Mouse (Mus musculus) spleen, adult 18-20 months (tissue): ENCODE results near the gene Ap1s3.

Source experiments
- DNase-seq, 2 experiments: peaks; one replicate each; pipeline ENCODE4 v3.0.0; 2022; ENCODE audit warnings: mixed read lengths in 2 of 2

The Ap1s3 gene

DNA sequence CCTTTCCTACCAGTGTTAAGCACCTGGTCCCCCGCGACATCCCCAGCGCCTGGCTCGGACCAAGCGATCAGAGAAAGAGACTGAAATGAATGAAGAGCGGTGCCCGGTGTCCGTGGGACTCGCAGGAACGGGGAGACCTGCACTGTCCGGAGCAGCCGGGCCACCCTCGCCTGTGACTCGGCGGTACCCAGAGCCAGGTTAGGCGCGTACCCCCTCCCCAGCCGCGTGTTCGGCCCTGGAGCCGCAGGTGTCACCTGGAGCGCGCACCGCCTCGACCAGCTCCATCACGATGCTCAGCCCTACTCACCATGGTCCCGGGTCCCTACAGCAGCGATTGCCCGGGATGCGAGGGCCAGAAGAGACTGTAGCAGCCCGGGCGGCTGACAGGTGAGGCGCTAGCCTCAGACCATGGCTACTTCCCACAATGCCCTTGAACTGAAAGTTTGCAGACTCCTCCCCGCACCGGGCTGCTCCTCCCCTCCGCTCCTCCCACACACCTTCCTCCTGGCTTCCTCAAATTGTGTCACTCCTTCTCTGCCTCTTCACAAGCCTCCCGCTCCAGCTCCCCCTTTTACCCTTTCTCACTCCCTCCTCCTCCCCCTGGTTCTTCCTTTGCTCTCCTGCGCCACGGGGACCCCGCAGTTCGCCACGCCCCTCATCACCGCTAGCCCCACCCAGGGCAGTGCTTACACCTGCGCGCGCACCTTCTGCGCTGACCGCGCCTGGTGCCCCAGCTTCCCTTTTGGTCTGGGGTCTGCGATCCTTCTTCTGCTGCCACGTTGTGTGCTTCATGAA is at the start of gene Ap1s3:
Gene Ap1s3, minus strand, starts transcription at position 430 of the 795 bp plus-strand sequence.
- DNase-seq = peak; percentile 75 to 80

DNA sequence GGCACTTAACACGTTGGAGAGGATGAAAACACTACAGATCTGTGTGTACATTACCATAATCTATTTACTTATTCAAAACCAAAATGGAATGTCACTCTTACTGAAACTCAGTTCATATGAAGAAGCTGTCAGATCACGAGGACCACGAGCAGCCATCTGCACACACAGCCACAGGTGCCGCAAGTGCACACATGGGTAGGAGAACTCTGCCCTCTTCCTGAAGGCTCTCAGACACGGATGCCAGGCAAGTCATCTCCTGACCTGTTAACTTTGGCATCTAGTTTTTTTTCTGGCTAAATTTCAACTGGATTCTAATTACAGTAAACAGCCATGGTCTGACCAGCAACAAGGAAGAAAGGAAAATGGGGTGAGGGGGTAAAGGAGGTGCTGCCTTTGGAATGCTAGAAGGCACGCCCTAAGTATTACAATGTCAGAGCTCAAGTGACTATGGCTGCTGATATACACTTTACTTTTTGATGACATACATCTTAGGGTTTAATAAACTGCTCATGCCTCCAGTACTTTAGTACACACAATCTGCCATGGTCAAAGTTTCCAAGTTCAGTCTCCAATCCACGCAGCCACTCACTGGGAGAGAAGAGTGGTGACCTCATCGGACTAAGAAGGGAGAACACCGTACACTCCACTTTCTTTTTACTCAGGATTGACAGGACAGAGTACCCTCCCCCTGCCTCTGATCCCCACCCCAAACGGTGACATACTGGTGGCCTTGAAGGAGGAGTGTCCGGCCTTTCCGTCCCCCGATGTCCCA is 42.6 kb upstream of the Ap1s3 start:
- DNase-seq = no peak

DNA sequence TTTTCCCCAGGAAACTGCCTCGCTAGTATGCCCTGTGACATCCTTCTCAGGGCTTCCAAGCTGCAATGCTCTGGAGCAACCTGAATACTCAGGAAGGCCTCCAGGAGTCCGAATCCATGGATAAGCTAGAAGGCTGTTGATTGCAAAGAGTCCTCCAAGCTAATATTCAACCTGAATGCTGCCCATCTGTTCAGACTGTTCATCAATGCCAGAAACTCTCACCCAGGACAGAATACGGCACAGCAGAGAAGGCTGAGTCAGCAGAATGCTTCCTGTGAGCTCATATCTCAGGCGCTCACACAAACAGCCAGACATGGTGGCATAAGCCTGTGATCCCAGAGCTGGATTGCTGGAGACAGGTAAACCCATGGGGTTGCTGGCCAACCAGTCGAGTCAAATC is 41.3 kb upstream of the Ap1s3 start:
- DNase-seq = no peak

DNA sequence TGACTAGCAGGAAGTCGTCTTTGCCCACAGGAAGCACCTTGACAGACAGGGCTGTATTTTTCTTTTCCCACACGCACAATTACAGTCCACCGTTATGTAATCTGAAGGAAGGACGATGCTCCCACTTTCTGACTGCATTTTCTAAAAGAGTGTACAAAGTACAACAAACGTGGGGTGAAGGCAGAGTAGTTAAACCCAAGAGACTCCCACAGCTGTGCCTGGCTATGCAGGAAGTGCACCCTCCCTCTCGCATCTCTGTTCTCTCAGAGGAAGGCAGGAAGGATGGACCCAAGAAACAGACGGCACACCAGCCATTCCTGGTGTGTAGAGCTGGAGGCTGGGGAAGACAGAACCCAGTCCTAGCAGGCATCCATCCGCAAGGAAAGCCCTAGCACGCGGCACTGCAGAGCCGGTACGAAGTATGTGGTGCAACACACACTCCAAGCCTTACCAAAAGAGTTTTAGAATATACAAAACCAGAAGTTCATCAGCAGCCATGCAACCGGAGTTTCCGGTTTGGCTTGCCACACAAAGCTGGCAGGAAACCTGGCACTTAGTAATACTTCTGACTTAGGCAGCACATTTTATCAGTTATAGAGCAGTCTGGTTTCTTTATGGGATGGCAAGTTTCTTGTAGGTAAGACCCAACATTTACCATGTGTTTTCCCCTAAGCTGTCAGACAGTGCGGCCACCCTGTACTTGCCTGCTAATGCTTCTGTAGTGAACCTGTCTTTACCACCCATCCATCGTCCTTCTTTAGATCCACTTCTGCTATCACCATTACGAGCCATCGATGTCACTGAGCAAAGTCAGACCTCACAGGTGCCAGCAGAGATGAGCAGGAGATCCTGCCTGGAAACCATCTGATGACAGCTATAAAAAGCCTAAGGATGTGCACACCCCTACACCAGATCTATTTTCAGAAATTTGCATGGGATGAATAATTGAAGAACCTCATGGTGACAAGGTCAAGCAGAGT is 39.7 kb upstream of the Ap1s3 start:
- peak in 1 of 2 experiments; percentile 19 for DNase-seq

DNA sequence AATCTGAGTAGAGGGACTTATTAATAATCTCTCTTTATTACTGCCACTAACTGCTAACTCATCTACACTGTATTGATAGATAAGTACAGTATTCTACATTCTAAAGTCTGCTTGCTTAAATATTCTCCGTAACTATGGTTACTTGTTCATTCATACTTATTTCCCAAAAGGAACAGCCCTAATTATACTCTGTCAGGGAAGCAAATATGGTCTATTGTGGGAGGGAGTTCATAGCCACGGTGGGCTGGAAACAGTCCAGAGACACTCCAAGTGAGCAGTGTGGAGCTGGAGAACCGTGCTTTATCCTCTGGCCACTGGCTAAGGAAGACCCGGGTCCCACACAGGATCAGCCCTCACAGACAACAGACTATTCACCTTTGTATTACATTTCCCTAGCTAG is 38.9 kb upstream of the Ap1s3 start:
- no peak for DNase-seq

DNA sequence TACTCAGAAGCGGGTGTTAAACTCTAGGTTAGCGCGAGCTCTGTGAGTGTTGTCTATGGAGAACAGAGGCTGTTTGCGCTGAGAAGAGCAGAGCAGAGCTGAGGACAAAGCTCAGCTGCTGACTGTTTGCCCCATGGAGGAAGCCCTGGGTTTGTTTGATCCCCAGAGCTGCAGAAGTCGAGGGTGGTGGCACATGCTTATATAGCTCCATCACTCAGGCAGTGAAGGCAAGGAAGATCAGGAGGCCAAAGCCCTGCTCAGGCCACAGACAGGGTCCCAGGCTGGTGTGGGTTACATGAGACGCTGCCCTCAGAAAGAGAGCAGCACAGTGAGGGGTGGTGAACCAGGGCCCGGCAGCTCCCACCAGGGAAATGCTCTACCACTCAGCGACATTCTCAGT is 38.4 kb upstream of the Ap1s3 start:
- no peak for DNase-seq

DNA sequence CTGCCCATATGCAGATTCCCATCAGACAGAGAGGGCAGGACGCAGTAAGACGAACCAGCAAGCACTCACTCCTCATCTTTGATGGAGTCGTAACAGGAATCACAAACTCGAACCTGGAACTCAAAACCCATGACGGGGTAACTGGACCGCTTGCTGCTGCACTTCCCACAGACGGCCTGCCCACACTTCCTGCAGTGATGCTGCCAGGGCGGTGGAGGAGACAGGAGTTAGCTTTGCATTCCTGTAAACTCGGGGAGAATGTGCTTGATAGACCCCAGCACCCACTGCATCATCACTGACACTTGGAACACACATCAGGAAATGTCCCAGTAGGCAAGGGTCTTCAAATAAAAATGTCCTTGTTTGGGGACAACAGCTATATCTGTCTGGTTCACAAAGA is 35.6 kb upstream of the Ap1s3 start:
- no peak for DNase-seq

DNA sequence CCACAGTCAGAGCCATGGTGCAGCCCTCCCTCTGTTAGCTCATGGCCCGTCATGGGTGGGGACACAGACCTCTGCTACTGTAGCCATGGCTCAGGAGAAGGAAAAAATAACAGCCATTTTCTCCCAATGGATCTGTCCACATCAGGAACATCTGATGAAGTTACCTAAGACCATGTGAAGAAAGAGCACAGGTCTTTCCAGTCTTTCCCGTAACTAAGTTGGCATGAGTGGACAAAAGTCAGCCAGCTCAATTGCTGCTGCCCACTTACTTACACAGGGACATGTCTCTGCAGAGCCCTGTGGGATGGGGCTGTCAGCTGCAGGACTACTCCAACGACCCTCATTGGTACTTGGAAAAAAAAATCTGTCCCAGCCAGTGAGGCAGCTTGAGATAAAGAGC is 34.9 kb upstream of the Ap1s3 start:
- no peak for DNase-seq

DNA sequence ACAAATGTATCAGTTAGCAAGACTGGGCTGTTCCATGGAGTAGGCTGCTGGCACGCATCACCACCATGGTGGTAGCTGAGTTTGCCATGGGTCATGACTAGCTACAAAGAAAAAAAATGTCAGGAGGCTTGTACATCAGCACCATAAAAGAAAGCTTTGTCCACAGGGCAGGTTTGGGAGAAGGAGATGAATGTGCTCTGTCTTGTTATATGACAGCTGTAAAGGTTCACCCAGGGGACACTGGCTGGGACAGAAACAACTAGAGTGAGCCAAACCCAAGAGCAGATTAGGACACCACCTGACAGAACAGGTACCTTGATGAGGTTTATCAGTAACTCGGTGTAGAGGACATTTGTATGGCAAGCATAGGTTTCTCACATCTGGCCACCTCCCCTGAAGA is 32.9 kb upstream of the Ap1s3 start:
- no peak for DNase-seq

DNA sequence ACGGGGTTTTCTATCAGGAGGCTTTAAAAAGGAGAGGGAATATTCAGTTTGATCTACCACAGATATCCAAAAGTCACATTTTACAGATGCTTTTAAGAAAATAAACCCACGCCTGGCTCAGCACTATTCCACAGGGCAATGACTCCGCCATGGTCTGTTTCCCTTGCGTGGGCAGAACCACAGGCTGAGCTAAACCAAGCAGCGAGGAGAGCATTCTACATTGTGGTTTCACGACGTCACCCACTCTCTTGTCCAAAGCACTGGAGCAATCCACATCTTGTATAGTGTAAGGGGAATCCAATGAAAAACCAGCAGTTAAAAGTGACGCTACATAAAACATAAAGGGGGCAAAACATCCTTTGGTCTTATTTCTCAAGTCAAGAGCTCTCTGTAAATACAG is 31.7 kb upstream of the Ap1s3 start:
- DNase-seq = no peak

DNA sequence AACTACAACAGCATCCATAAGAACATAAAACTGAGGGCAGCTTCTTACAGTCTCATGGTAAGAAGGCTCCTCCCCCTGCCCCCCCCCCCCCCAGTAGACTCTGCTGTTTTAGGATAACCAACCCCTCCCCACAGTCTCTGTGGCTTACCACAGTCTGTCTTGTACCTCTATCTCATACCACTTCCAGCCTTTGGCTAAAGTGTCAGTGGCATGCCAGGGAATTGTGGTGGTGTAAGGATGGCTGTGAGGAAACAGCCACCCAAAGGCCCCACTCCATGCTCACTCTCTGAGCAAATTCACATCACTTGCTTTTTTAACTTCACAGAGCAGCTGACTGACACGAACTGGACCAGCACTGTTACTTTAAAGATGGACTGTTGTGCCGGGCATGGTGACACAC is 26.7 kb upstream of the Ap1s3 start:
- no peak for DNase-seq

DNA sequence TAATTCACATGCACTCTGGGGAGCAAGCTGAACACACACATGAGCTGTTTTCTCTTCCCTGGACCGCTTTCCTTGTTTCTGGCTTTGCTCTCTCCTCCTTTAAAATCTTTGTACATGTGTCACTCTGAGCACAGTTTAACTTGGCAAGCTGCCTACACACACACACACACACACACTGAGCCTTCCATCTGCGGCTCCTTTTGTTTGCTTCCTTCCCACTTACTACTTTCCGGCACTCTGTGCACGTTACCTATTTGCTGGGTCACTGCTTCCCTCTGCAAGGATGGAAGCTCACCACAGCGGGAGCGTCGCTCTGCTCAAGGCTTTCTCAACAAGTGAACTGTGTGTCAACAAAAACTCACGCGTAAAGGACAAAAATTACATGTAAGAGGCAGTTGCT is 25.6 kb upstream of the Ap1s3 start:
- no peak for DNase-seq

DNA sequence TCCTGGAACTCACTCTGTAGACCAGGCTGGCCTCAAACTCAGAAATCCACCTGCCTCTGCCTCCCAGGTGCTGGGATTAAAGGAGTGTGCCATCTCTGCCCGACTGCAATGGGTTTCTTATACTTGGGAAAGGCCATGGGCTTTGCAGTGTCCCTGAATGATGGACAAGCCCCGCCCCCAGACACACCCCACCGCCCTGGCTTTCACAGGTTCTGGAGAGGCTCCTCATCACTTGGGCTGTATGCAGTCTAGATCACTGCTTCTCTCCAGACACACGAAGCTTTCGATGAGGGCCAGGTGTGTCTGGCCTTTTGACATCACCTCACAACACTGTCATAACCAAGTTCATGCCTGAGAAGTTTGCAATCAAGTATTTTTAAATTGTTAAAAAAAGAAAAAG is 25.2 kb upstream of the Ap1s3 start:
- DNase-seq = no peak

DNA sequence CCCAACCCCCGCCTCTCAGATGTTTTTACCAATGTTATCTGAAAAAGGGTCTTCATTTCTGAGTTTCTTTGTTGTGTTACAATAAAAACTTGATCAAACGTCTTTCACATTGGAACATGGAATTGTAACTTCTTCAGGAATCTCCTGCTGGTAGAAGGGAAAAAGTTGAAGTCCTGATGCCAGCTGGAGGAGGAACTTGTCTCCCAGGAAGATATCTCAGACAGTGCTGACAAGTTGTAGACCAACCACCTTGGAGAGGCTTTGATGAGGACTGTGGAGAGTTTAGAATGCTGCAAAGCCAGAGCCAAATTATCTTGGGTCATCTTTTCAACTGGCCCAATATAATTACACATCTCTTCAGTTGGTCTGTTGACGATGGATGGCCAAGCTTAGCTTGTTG is 20.7 kb upstream of the Ap1s3 start:
- DNase-seq = no peak

DNA sequence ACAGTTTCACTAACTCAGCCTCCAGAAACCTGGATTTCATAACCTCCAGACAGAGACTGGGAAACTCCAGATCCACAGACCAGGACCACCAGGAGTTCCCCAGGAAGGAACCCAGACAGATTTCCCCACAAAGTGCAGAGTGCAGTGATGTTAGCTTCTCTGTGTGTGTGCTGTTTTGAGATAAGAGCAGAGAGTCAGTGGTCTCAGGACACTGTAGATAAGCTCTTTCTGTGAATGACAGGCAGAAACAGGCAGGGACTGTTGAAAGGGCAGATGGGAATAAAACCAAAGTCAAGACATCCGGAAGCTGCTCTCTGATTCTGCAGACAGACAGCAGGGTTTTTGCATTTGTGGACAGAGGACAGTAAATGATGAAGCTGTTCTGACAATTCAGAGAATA is 15.5 kb upstream of the Ap1s3 start:
- no peak for DNase-seq

DNA sequence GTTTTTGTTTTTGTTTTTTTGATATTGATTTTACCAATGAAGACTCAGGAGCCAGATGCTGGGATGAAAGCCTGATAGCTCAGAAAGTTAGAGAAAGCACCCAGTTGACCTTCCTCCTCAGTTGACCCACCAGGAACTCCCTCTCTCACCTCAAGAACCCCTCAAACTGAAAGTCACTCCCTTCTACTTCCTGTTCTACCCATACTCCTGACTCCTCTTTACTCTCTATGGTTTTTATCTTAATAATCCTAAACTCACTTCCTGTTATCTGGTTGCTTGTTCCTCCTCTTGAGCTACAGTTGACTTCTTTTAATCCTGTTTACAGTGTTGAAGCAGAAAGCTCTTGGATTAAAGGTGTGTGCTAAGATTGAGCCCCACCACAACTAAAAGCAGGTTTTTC is 12.3 kb upstream of the Ap1s3 start:
- DNase-seq = no peak

DNA sequence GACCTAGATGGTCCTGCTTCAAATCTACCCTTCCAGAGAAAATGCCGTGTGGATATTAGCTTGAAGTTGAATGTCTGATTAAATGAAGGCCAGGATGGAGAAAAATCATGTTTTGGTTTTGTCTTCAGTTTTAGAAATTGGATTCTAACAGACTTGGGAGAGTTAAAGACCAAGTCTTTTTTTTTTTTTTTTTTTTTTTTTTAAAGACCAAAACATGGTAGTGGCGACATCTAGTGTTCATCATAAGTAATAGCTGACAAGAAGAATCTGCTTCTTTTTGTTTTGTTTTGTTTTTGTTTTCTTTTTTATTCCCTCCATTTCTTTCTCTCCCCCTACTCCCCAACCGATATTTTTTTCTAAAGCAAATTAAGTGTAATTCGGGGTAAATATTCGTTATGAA is 11.2 kb upstream of the Ap1s3 start:
- no peak for DNase-seq

DNA sequence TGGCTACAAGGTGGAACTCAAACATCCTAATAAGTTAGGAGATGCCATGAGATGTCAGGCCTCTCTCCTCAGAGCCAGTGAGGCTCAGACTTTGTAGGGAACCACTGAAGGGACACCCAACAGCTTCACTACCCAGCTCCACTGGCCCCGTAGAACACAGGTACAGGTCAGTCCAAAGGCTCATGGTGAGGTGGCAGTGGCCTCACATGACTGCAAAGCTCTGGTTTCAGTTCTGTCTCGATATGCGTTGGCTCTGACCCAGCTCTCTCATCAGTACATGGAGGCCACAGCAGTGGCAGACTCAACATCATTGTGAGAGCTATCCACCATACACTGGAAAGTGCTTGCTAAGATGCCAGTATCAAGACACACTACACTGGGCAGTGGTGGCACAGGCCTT is 9.0 kb upstream of the Ap1s3 start:
- DNase-seq = no peak

DNA sequence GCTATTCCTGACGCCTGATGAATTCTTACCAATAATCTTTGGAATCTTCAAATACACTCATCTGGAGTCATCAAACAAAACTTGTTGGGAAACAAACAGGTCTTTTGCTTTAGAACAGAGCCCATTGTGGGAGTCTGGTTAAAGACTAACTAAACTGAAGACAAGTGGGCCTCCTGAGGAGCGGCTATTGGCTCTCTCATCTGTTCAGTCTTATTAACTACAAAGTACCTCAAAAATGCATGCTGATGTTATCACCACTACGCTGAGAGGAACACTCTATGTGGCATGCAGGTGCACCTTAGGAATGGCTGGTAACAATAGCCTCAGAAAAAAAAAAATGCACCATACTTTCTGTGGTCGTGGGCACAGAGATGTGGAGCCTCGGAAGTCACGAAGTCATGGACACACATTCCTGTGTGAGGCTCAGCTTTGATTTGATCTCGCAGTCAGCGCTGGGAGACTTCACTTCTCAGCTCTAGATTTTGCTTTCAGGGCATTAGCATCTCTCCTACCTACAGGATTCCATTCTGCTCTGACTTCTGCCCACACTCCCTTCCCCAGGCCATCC is 6.4 kb upstream of the Ap1s3 start:
- no peak for DNase-seq

DNA sequence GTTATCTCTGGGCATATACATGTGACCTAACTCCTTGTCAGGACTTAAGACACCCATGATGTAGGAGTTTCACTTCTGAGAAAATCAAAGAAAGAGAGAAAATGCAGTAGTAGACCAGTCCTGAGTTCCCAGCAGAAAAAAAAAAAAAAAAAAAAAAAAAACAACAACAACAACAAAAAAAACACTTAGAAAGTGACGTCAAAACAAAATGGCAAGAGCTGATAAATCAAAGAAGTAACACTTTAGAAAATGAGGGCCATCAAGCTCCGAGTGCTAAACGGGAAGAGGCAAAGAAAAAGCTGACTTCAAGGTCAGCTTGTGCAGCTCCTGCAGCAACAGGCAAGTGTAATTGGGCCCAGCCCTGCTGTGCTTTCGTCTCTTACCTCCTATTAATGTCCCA is 3.9 kb upstream of the Ap1s3 start:
- DNase-seq = no peak

DNA sequence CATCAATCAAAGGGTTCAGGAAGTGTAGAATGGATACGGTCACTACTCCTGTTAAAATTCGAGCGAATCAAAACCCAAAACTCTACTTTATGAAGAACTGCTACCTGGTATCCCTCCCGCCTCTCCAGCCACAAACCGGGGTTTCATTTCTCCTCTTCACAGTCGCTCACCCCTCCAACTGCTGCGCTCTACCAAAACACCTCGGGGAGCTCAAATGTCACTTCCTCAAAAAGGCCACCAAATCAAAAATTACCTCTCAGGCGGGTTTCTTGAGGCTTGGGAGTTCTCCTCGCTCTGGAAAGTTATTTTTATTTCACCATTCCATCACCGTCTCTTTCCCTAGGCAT is 603 bp downstream of the Ap1s3 start:
- DNase-seq = peak; percentile 43 to 49

DNA sequence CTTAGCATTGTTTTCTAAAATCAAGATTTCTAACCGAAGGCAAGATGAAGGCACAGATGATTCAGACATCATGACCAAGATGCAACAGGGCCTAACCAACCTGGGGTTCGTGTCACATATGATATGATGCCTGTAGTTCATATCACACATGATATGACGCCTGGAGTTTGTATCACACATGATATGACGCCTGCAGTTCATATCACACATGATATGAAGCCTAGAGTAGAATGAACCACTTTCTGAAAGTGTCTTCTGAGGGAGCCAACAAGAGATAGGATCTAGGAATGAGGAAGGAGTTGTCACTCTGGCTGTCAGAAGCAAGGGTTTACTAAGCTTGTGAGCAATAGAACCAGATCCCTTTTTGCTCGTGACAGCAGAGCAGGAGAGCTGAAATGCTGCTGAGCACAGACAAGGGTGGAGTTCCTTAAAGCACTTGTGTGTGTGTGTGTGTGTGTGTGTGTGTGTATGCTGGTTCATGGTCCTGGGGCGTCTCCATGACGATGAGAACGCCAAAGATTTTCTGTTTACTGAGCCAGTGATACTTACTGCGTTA is 2.3 kb downstream of the Ap1s3 start:
- DNase-seq = no peak

DNA sequence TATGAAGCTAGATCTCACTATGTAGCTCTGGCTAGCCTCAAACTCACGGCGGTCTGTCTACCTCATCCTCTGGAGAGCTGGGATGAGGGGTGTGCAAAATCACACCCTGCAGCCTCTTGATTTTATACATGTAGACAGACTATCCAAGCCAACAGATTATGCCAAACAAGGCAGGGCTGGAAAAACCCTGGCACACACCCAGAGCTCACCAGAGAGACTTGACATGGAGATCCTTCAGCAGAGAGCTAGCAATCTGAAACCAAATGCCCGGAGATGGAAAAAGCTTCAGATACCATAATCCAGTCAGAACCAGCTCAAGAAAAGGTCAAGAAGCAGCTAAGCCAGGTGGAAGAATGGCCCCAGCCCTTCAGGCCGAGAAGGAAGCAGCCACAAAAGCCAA is 6.9 kb downstream of the Ap1s3 start:
- no peak for DNase-seq
